Mouse (Mus musculus) midbrain, embryonic 11.5 days (tissue): ENCODE data around the gene Dbh. TPM values are rescaled to one million over a fixed set of nuclear protein-coding genes. Genes with fewer than 3 reads are reported as not detected.

Experiments used
- ATAC-seq: fragments of 200-750 bp; cut with Nextera tagmentation; 2 replicates; pipeline ENCODE4 v1.8.0; 2017; ENCODE audit warnings: moderate TSS enrichment, moderate library complexity; ENCODE audit not compliant: low FRiP score
- DNase-seq: peaks from one replicate; pipeline ENCODE4 v3.0.0; 2015; ENCODE audit warnings: low spot score; ENCODE audit errors: missing footprints
- H3K27ac ChIP-seq: fragments of 300-500 bp; sonication (generic); 2 replicates; pipeline ENCODE4 v1.5.1; 2014; ENCODE audit warnings: low read depth, low read length
- H3K27me3 ChIP-seq: fragments of 300-500 bp; sonication (generic); 2 replicates; pipeline ENCODE4 v1.6.1; 2014; ENCODE audit warnings: mild to moderate bottlenecking, low read length, moderate library complexity, mixed read lengths; ENCODE audit not compliant: control insufficient read depth, insufficient read depth
- H3K36me3 ChIP-seq: fragments of 300-500 bp; sonication (generic); 2 replicates; pipeline ENCODE4 v1.6.1; 2014; ENCODE audit warnings: mild to moderate bottlenecking, low read length, moderate library complexity, mixed read lengths; ENCODE audit not compliant: control insufficient read depth, insufficient read depth
- H3K4me1 ChIP-seq: fragments of 300-500 bp; sonication (generic); 2 replicates; pipeline ENCODE4 v1.6.1; 2014; ENCODE audit warnings: low read length; ENCODE audit not compliant: control insufficient read depth, insufficient read depth
- H3K4me2 ChIP-seq: fragments of 300-500 bp; sonication (generic); 2 replicates; pipeline ENCODE4 v1.6.1; 2014; ENCODE audit warnings: mild to moderate bottlenecking, moderate library complexity
- H3K4me3 ChIP-seq: fragments of 300-500 bp; sonication (generic); 2 replicates; pipeline ENCODE4 v1.5.1; 2014; ENCODE audit warnings: low read depth, low read length
- H3K9ac ChIP-seq: fragments of 300-500 bp; sonication (generic); 2 replicates; pipeline ENCODE4 v1.6.1; 2014; ENCODE audit warnings: low read length
- H3K9me3 ChIP-seq: fragments of 300-500 bp; sonication (generic); 2 replicates; pipeline ENCODE4 v1.6.1; 2016; ENCODE audit warnings: low read length; ENCODE audit not compliant: control insufficient read depth
- WGBS: fragments of 180-500 bp; shearing (Covaris S2); extraction: QIAGEN DNeasy Blood & Tissue Kit; methylation state at CpG from one replicate; pipeline ENCODE4 v1.1.7; 2014; 5-methylcytosine and 5-hydroxymethylcytosine counted together
- polyA plus RNA-seq: library from polyadenylated mRNA; unstranded; fragments of >200 nt; fragmentation: Nextera tagmentation; extraction: Ambion mirVana; gene quantifications from 2 replicates; pipeline ENCODE4 v1.2.1, GENCODE M21; 2014

Dbh gene
- polyA plus RNA-seq, 1 experiment from 2014 or later, result 0.48 TPM

GRCm38 (mm10) chr2:27207126-27207525 lies 42.1 kb downstream of the Dbh start:
- no peaks in the 10 kb centered on the region for H3K4me1 ChIP-seq
- DNase-seq (no peak), ATAC-seq (no peak)
- H3K4me3 ChIP-seq, result no peak overlapping the region
- H3K4me2 ChIP-seq, result no peak overlapping the region
- 91% methylated on average over 5 of the region's 5 CpGs for WGBS
- H3K36me3 ChIP-seq, result no peaks in the 10 kb centered on the region
- H3K9ac ChIP-seq, result no peak overlapping the region
- H3K27me3 ChIP-seq, result no peaks in the 10 kb centered on the region
- no peak overlapping the region for H3K27ac ChIP-seq
- no peaks in the 10 kb centered on the region for H3K9me3 ChIP-seq

DNA sequence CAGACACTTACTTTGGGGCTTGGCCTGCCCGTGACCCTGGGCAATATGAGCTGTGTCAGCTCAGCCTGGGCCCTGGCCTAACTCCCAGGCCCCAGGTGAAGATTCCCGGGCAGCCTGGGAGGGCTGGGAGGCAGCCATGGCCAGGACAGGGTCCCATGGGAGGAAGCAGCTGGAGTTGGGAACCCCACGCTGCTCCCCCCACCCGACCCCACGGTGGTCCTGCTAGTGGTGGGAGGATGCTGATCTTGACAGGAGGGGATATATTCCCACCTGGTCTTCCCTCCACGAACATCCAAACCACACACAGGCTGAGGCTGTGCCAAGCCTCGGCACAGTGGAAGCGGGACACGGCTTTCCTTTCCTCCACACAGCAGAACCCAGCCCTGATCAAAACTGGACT lies 44.3 kb downstream of the Dbh start:
- H3K27me3 ChIP-seq, result no peaks in the 10 kb centered on the region
- ATAC-seq (no peak), DNase-seq (no peak)
- no peak overlapping the region for H3K9ac ChIP-seq
- H3K4me2 ChIP-seq, result no peak overlapping the region
- no peaks in the 10 kb centered on the region for H3K4me1 ChIP-seq
- H3K4me3 ChIP-seq, result no peak overlapping the region
- 82% methylated on average over 9 of the region's 9 CpGs for whole genome bisulfite sequencing
- no peaks in the 10 kb centered on the region for H3K36me3 ChIP-seq
- no peak overlapping the region for H3K27ac ChIP-seq
- H3K9me3 ChIP-seq, result no peaks in the 10 kb centered on the region

- no peak for DNase-seq
- ATAC-seq, result no peak
- WGBS, result 71% methylated on average over 5 of the region's 5 CpGs
- no peaks in the 10 kb centered on the region for H3K4me1 ChIP-seq
- no peak overlapping the region for H3K4me3 ChIP-seq
- no peaks in the 10 kb centered on the region for H3K36me3 ChIP-seq
- no peaks in the 10 kb centered on the region for H3K27me3 ChIP-seq
- no peak overlapping the region for H3K9ac ChIP-seq
- no peak overlapping the region for H3K27ac ChIP-seq
- no peaks in the 10 kb centered on the region for H3K9me3 ChIP-seq
- no peak overlapping the region for H3K4me2 ChIP-seq
Observed at GRCm38 (mm10) chr2:27209816-27210215, 44.8 kb downstream of the Dbh start.

DNA sequence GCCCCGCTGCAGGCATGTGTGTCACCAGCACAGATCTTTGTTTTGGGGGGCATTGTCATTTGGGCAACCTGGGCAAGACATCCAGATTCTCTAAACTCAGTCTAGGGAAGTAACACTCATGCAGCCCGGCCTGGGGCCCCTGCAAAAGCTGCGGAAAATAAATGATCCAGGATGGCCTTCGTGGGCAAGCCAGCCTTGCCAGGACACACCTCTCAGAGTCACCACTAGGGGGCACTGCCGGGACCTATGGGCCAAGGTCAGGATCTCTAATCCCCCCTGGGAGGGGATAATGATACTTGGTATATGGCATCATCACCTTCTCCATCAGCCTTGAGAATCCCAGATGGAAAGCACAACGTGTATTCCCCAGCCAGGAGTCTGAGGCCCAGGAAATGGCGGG lies 45.2 kb downstream of the Dbh start:
- Histone ChIP-seq H3K9ac (no peak overlapping the region), H3K4me3 (no peak overlapping the region), H3K27ac (no peak overlapping the region), H3K4me2 (no peak overlapping the region), H3K9me3 (no peaks in the 10 kb centered on the region), H3K4me1 (no peaks in the 10 kb centered on the region), H3K27me3 (no peaks in the 10 kb centered on the region), H3K36me3 (no peaks in the 10 kb centered on the region)
- 61% methylated on average over 7 of the region's 7 CpGs for WGBS
- no peak for ATAC-seq
- DNase-seq, result peak; percentile 87

DNA sequence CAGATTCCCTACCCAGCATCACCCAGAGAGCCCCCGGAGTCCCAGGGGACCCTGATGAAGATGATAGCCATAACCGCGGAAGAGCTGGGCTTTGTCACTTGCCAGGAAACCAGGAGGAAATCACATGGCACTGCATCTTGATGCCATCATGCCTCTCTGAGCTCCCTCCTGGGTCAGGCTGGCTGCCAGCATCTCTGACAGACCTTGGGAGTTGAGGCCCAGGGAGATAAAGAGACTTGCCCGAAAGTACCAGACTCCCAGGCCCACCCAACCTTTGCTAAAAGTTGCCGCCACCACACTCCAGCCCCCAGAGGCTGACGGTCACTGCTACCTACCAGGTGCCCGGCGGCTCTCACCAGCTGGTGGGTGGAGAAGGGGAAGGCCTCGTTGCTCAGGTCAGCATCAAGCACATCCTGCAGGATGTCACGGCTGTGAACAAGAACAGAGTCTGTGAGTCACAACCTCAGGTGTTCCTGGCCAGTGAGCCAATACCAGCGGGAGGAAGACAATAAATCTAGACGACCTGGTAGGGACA lies 45.7 kb downstream of the Dbh start:
- Histone ChIP-seq H3K9me3 (no peaks in the 10 kb centered on the region), H3K4me1 (no peaks in the 10 kb centered on the region), H3K4me3 (no peak overlapping the region), H3K9ac (no peak overlapping the region), H3K27me3 (no peaks in the 10 kb centered on the region), H3K4me2 (no peak overlapping the region), H3K36me3 (no peaks in the 10 kb centered on the region), H3K27ac (no peak overlapping the region)
- no peak for DNase-seq
- 85% methylated on average over 12 of the region's 12 CpGs for WGBS
- no peak for ATAC-seq

- Histone ChIP-seq H3K27me3 (no peaks in the 10 kb centered on the region), H3K4me3 (no peak overlapping the region), H3K36me3 (no peaks in the 10 kb centered on the region), H3K9me3 (no peaks in the 10 kb centered on the region), H3K9ac (no peak overlapping the region), H3K27ac (no peak overlapping the region), H3K4me2 (no peak overlapping the region), H3K4me1 (no peaks in the 10 kb centered on the region)
- no peak for ATAC-seq
- WGBS, result 68% methylated on average over 8 of the region's 8 CpGs
- no peak for DNase-seq
Observed at GRCm38 (mm10) chr2:27211966-27212893, 47.2 kb downstream of the Dbh start.

DNA sequence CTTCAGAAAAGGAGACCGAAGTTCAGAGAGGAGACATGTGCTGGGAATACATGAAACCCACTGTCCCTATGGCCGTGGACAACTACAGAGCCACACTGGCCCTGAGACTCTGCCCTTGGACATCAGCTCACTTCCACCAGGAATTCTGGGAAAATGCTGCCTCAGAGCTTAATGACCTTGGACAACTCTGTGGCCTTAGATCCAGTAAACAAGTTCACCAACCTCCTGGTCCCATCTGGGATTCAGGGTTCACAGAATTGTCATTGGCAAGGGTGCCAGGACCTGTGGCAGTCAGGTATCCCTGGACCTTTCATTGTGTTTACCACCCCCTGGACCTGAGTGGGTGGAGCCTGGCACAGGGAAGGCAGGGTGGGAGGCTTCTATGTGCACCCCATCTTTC lies 50.5 kb downstream of the Dbh start:
- H3K27me3 ChIP-seq, result no peaks in the 10 kb centered on the region

DNA sequence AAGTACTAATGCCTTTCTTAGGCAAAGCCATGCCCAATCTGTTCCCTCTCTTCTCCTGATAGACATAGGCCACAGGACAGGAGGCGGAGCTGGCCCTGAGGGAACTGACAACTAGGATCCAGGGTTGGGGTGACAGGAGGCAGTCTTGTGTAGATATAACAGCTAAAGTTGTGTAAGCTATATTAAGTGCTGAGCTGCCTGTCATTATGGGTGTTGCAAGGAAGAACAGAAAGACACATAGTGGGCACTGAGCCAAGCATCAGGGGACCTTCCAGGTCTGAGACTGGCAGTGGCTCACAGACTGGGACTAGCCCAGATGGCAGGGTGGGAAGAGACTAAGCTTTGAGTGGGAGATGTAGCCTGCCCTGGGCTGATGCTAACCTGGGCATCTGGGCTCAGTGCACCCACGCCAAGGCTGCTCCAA lies 53.1 kb downstream of the Dbh start:
- no peak for DNase-seq
- Histone ChIP-seq H3K36me3 (no peaks in the 10 kb centered on the region), H3K27me3 (no peaks in the 10 kb centered on the region), H3K4me2 (no peak overlapping the region), H3K27ac (no peak overlapping the region), H3K4me1 (no peaks in the 10 kb centered on the region), H3K9ac (no peak overlapping the region), H3K4me3 (no peak overlapping the region), H3K9me3 (no peaks in the 10 kb centered on the region)
- no peak for ATAC-seq
- 83% methylated on average over 2 of the region's 2 CpGs for WGBS

More for the DNA sequence above, 50.5 kb downstream of the Dbh start:
- ATAC-seq, result no peak
- H3K4me3 ChIP-seq, result no peak overlapping the region
- no peak for DNase-seq
- no peak overlapping the region for H3K27ac ChIP-seq
- WGBS, result 85% methylated on average over 2 of the region's 2 CpGs
- no peaks in the 10 kb centered on the region for H3K4me1 ChIP-seq
- H3K9me3 ChIP-seq, result no peaks in the 10 kb centered on the region
- H3K4me2 ChIP-seq, result no peak overlapping the region
- H3K36me3 ChIP-seq, result no peaks in the 10 kb centered on the region
- H3K9ac ChIP-seq, result no peak overlapping the region

DNA sequence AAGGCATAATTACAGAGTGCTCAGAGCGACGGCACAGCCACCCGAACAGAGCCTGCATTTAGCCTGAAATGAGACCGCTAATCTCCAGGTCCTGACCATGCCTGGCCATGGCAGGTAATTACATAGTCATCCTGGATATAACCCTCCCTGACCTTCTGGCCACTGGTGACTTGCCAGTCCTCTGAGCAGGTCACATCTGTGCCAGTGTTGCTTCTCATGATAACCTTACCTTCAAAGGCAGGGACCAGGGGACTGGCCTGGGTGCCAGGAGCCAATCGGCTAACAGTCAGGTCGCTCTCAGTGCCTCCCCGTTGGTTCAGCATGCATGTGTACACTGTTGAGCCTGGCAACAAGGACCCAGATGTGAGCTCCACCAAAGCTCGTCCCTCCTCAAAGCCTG lies 53.5 kb downstream of the Dbh start:
- Histone ChIP-seq H3K36me3 (no peaks in the 10 kb centered on the region), H3K27me3 (no peaks in the 10 kb centered on the region), H3K9ac (no peak overlapping the region), H3K4me1 (no peaks in the 10 kb centered on the region), H3K4me3 (no peak overlapping the region), H3K27ac (no peak overlapping the region), H3K4me2 (no peak overlapping the region), H3K9me3 (no peaks in the 10 kb centered on the region)
- 89% methylated on average over 8 of the region's 8 CpGs for WGBS
- DNase-seq, result no peak
- ATAC-seq, result no peak
